Mouse (Mus musculus) layer of hippocampus, postnatal 36 days (tissue): Measurements from ENCODE around the gene B230219D22Rik. TPM values are rescaled to one million over a fixed set of nuclear protein-coding genes. Genes with fewer than 3 reads are reported as not detected.
A peak's percentile ranks its signal among the peaks of the same experiment; 100 is the strongest.

Source experiments
- DNase-seq, 2 experiments: peaks; one replicate each; pipeline ENCODE4 v3.0.0; 2022
- total RNA-seq, 2 experiments: library from RNA; stranded (reverse); gene quantifications; 2 replicates each; pipeline ENCODE4 v1.2.3; 2021

B230219D22Rik gene
- total RNA-seq, 2 experiments from 2014 or later: 80.7 to 84.1 TPM

DNA sequence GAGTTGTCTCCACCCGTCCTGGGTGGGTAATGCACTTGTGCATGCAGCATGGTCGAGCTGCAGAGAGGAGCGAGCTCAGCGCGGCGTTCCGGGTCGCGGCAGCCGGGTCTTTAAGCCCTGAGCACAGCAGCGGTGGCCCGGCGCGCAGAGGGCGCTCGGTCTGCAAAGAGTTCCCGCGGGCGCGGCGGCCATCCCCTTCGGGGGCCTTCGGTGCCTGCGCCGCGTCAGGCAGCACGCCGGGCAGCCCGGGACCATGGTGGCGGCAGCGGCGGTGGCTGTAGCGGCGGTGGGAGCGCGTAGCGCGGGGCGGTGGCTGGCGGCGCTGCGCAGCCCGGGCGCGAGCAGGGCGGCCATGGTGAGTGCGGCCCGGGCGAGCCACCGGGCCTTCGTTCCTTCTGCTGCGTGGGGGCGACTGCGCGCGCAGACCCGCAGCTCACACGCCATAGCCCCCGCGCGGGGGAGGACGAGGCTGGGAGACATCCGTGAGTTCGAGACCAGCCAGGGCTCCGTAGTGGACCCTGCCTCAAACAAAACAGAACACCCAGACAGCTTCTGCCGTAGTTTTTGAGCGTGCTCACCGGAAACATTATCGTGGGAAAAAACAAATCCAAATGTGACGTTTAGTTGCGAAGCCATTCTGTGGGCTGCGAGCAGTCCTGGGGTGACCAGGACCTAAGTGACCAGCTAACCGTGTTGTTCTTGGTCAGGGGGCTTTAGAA is 34.4 kb downstream of the B230219D22Rik start, which contains the start of gene Pcbd2:
Gene Pcbd2 (plus strand): TSS at position 249 of the 719 bp plus-strand sequence.
- DNase-seq: peak; percentile 81 to 84

DNA sequence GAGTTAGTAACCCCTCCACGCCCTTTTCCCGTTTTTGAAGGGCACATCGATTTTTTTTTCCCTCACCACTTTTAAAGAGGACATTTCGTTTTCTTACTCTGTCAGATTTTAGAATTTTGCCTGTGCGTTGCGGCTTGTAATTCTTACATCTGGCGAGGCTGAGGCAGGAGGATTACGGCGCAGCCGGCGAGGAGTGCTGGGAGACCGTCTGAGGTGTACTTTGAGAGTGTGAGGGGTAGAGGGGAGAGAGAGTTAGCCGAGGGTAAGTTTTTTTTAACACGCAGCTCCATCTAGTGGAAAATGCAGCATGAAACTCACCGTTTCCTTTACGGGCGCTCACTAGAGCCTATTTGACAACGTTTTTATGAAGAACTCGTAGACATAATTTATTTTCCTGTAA is 34.9 kb downstream of the B230219D22Rik start:
- DNase-seq: peak; percentile 45 to 52

DNA sequence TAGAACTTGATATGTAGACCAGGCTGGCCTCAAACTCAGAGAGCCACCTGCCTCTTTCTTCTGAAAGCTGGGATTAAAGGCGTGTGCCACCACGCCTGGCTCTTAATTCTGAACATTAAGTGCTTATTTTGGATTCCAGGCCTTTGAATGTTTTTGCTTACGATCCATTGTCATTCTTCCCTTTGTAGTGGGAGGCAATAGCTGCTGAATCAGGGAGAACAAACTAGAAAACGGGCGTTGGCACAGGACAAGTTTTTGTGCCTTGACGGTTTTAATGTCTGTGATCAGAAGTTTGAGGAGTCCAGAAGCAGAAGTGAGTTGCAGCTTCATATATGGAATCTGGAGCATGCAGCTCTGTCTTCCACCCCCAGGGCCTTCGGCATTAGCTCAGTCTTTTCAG is 37.8 kb downstream of the B230219D22Rik start:
- DNase-seq: no peak

DNA sequence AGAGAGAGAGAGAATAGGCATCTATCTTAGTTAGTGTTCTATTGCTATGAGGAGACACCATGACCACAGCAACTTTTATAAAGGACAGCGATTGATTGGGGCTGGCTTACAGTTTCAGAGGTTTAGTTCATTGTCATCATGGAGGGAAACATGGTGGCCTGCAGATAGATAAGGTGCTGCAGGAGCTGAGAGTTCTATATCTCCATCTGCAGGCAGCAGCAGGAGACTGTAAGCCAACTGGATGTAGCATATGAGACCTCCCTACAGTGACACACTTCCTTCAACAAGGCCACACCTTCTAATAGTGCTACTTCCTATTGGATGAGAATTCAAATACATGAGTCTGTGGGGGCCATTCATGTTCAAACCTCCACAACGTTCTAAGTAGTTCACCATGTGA is 39.2 kb downstream of the B230219D22Rik start:
- no peak for DNase-seq

DNA sequence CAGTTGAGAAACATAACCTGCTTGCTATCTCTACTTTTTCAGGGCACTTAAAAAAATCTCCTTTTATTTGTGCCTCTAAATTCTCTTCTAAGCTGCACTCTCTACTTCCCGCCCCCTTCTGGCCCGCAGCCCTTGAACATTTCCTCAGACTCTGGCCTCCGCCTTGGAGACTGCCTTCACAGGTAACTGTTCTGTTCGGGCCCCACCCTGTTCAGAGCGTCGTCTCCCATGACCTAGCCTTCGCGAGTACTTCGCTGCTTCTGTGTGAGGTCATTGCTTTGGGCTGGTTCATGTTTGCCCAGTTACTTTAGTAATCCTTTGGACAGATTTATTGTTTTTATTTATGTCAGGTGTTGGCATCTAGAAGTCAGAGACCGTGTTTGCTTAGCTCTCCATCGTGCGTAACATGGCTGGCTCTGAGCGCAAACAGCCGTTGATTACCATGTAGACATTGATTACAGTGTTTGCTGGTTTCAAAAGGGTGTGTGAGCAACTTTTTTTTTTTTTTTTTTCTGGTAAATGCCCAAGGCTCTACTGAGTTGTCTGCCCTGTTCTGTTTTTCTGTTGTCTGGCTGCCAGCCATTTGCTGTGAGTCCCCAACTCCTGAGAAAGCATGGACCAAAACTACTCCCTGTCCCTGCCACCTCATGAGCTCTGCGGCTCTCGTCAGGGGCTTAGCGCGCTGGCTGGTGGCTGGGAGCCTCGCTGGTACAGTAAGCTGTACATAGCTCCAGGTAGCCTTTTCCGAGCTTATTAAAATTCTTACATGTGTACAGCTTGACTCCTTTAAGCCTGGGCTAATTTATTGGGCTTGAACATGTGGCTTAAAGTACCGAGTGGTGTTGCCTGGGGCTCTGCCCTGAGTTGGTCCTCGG is 40.9 kb downstream of the B230219D22Rik start:
- no peak for DNase-seq

DNA sequence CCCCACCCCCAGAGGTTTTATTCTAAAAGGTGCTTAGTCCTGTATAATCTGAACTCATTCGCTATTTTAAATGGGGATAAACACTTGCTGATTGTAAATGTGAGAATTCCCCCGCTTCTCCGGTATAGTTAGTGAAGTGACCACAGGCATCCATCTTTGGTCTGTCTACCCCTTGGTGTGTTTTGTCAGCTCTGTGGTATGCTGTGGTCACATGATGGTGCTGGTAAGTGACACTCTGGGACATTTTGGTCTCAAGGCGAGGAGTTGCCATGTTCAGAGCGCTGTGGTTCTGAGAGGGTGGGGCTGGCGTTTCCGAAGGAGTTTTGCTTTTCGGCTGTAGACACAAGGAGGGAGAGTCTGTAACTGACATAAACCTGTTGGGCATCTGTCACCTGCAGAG is 45.0 kb downstream of the B230219D22Rik start:
- DNase-seq: no peak

DNA sequence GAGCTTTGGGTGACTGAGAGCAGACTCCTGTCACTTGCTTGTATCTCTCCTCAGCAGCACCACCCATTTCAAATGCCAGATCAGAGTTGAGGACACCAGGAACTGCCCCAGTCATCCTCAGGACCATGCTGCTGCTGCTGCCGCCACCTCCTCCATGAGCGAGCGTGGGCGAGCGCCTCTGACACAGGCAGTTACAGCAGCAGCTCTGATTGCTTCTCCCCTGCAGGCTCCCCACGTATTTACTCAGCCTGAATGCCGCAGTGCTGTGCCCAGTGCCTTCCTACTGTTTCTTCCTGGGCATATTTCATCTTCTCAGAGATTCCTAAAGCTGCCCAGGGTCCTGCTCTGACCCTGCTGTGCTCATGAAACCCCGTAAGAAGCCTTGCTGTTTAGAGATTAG is 49.4 kb downstream of the B230219D22Rik start:
- peak in 1 of 2 experiments; percentile 25 for DNase-seq

Other genes with a start within 250 kb of the B230219D22Rik start
- 10 to 100 TPM; 67.7 to 71.1 TPM for gene Grk6, start 248.1 kb upstream of the B230219D22Rik start, total RNA-seq
- 10 to 100 TPM; 86.1 to 86.6 TPM for gene Prr7, start 228.9 kb upstream of the B230219D22Rik start, total RNA-seq
- 100 to 1,000 TPM; 388 to 393 TPM for gene Dbn1, start 205.0 kb upstream of the B230219D22Rik start, total RNA-seq
- gene Pdlim7, start 179.4 kb upstream of the B230219D22Rik start, total RNA-seq: 10 to 100 TPM; 89.6 to 94.1 TPM
- gene Dok3, start 163.8 kb upstream of the B230219D22Rik start, total RNA-seq: 10 to 100 TPM; 17.0 to 20.6 TPM
- 10 to 100 TPM; 59.4 to 60.2 TPM for gene Ddx41, start 156.5 kb upstream of the B230219D22Rik start, total RNA-seq
- gene Fam193b, start 122.0 kb upstream of the B230219D22Rik start, total RNA-seq: 10 to 100 TPM; 88.6 to 96.2 TPM
- 100 to 1,000 TPM; 141 to 143 TPM for gene Tmed9, start 119.4 kb upstream of the B230219D22Rik start, total RNA-seq
- gene B4galt7, start 93.2 kb upstream of the B230219D22Rik start, total RNA-seq: 10 to 100 TPM; 23.6 to 25.0 TPM
- 10 to 100 TPM; 44.2 to 47.9 TPM for gene Caml, start 70.1 kb upstream of the B230219D22Rik start, total RNA-seq
- gene Ddx46, start 58.1 kb upstream of the B230219D22Rik start, total RNA-seq: 10 to 100 TPM; 47.4 to 52.6 TPM
- gene Txndc15, start 21.5 kb downstream of the B230219D22Rik start, total RNA-seq: 10 to 100 TPM; 74.8 to 78.1 TPM
- gene Pcbd2, start 34.2 kb downstream of the B230219D22Rik start, total RNA-seq: 10 to 100 TPM; 32.5 to 35.4 TPM
- gene Catsper3, start 91.4 kb downstream of the B230219D22Rik start, total RNA-seq: under 1 TPM in 1 of 2 experiments, not detected in 1; 0.38 TPM
- not detected for gene Pitx1, start 143.1 kb downstream of the B230219D22Rik start, total RNA-seq